Mouse (Mus musculus): Measurements from ENCODE around the gene Snd1. TPM values are rescaled to one million over a fixed set of nuclear protein-coding genes. Genes with fewer than 3 reads are reported as not detected.
A peak's percentile ranks its signal among the peaks of the same experiment; 100 is the strongest.

The Snd1 gene
- polyA plus RNA-seq, 1 experiment, result 58.9 TPM

DNA sequence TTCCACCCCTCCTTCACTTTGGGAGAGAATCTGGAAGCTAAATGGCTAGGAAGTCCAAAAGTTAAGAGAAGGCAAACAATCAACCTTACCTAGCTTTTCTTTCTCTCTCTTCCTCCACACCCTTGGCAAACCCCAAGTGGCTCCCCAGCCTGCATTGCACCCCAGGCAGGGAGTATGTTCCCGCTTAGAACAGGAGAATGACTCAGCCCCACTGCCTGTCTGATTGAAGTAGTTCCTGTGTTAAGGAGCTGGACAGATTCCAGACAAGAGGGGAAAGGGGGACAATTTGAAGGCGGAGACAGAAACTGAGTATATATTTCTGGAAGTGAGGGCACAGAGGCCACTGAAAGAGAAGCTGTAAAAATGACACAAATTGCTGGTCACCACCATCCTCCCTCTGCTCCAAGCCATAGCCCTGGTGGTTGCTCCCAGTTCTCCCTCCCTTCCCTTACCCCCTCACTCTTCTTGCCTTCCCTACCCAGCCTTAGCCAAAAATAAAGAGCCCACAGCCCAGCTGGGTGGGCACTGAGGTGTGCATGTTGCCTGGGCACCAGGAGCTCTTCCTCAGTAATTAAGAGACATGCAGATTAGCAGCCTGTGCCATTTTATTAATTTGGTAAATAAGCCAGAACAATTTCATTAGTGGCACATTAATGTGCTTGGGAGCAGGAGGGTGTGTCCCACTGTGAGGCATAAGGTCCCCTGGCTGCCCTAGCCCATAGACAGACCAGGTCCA is 392.7 kb downstream of the Snd1 start:
- peaks cover 72% of the 10 kb centered on the region for H3K4me1 ChIP-seq (ENCODE audit: control insufficient read depth, insufficient read depth, low read length)
- peak overlapping the region; percentile 24 for H3K27ac ChIP-seq (ENCODE audit: insufficient read depth, low read depth, low read length)
- TF ChIP-seq CTCF (IDR thresholded peaks at IDR 0.05; ENCODE audit: low read depth, low read length) (0 out of 2 replicates have a peak, but pooled peaks have one; percentile 7), POLR2A (IDR thresholded peaks at IDR 0.05; ENCODE audit: borderline replicate concordance, low read depth, low read length) (no peak)
- no peak overlapping the region for H3K4me3 ChIP-seq (ENCODE audit: insufficient read depth, low read length)

DNA sequence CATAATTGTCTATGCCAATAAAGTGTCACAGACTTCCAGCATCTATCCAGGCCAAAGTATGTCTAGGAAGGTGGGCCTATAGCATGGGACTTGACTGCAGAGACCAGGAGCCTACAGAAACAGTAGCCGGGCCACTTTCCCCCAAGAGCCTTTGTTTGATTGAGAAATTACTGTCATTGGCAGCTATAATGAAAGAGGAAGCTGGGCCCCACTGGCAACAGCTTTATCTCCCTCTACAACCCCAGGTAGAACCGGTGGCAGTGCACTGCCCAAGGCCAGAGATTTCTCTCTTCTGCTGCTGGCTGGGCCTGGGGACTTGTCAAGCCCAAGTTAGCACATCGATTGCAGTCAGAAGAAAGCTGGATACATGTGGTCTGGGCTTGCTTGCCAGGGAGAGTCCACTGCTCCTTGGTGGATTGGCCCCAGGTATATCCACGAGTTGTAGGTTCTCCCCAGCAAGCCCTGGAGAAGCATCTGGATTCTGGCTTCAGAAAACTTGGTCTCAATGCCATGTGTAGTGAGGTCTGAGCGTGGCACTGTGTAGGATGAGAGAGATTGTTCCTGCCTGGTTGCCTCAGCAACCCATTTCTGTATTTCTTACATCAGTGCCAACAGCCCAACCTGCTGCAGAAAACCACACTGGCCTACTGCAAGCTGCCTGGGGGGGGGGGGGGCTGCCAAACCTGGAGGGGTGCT is 396.9 kb downstream of the Snd1 start:
- Histone ChIP-seq H3K4me3 (ENCODE audit: insufficient read depth, low read length) (no peak overlapping the region), H3K4me1 (ENCODE audit: control insufficient read depth, insufficient read depth, low read length) (peaks cover 40% of the 10 kb centered on the region), H3K27ac (ENCODE audit: insufficient read depth, low read depth, low read length) (no peak overlapping the region)
- TF ChIP-seq CTCF (IDR thresholded peaks at IDR 0.05; ENCODE audit: low read depth, low read length) (no peak), POLR2A (IDR thresholded peaks at IDR 0.05; ENCODE audit: borderline replicate concordance, low read depth, low read length) (no peak)

DNA sequence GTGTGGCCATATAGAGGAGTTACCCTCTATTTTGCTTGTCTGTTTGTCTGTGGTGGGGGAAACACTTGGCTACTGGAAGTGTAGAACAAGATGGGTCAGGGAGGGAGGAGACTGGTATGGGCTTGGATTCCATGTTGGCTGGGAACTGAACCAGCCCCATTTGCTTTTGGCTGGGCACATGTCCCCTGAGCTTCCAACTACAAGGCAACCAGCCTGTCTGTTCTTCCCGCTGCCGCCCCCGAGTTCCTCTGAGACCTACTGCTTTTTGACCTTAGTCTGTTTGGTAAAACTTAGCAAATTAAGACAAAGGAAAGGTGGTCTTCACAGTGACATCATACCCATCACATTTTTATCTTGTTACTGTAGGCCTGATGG is 397.5 kb downstream of the Snd1 start:
- TF ChIP-seq POLR2A (IDR thresholded peaks at IDR 0.05; ENCODE audit: borderline replicate concordance, low read depth, low read length) (no peak), CTCF (IDR thresholded peaks at IDR 0.05; ENCODE audit: low read depth, low read length) (no peak)
- Histone ChIP-seq H3K4me1 (ENCODE audit: control insufficient read depth, insufficient read depth, low read length) (peaks cover 35% of the 10 kb centered on the region), H3K27ac (ENCODE audit: insufficient read depth, low read depth, low read length) (no peak overlapping the region), H3K4me3 (ENCODE audit: insufficient read depth, low read length) (no peak overlapping the region)

DNA sequence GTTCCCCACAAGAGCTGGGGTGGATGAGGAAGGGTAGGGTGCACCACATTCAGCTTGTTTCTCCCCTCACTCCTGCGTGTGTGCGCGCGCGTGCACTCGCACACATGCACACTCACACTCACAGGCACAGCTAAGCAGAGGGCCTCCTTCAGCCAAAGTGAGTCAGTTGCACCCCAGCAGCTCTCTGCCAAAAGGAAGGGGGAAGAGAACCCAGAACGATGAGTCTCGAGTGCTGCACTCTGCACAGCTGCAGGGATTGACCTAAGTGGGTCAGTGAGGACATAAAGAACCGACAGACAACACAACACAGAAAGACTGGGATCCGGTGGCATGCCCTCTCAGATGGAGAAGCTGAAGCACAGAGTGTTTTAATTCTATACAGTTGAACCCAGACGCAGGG is 399.1 kb downstream of the Snd1 start:
- TF ChIP-seq CTCF (IDR thresholded peaks at IDR 0.05; ENCODE audit: low read depth, low read length) (no peak), POLR2A (IDR thresholded peaks at IDR 0.05; ENCODE audit: borderline replicate concordance, low read depth, low read length) (no peak)
- Histone ChIP-seq H3K4me1 (ENCODE audit: control insufficient read depth, insufficient read depth, low read length) (peaks cover 30% of the 10 kb centered on the region), H3K27ac (ENCODE audit: insufficient read depth, low read depth, low read length) (no peak overlapping the region)

DNA sequence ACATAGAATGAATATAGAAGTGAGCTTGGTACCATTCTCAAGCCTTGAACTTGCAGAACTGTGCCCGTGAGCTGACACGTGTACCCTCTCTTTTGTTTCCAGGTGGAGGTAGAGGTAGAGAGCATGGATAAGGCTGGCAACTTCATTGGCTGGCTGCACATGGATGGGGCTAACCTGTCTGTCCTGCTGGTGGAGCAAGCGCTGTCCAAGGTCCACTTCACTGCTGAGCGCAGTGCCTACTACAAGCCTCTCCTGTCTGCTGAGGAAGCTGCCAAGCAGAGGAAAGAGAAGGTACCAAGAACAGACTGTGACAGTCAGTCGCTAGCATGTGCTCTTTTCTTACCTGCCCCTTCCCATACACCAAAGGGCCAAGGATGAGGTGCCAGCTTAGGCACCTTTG is 399.8 kb downstream of the Snd1 start:
- no peak for TF ChIP-seq CTCF (IDR thresholded peaks at IDR 0.05; ENCODE audit: low read depth, low read length)
- no peak for TF ChIP-seq POLR2A (IDR thresholded peaks at IDR 0.05; ENCODE audit: borderline replicate concordance, low read depth, low read length)
- peaks cover 30% of the 10 kb centered on the region for H3K4me1 ChIP-seq (ENCODE audit: control insufficient read depth, insufficient read depth, low read length)

More for the DNA sequence above, 399.1 kb downstream of the Snd1 start:
- H3K4me3 ChIP-seq (ENCODE audit: insufficient read depth, low read length), result no peak overlapping the region

DNA sequence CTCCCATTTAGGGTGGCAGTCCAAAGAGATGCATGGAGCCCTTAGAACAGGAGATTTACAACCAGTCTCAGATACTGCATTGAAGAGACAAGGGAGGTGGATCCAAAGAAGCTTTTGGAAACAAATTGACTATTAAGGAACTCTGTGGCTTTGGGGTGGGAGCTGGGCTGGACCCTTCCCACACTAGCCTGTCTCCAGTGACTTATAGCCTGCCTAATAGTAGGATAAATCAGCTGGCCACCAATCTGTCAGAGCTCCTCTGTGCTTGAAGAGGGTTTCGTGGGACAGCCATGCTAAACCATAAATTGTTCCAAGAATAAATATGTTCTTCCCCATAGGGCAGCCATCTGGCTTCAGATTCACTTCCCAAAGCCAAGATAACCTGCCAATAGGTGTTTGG is 400.4 kb downstream of the Snd1 start:
- Histone ChIP-seq H3K4me3 (ENCODE audit: insufficient read depth, low read length) (no peak overlapping the region), H3K4me1 (ENCODE audit: control insufficient read depth, insufficient read depth, low read length) (peaks cover 34% of the 10 kb centered on the region), H3K27ac (ENCODE audit: insufficient read depth, low read depth, low read length) (no peak overlapping the region)
- TF ChIP-seq CTCF (IDR thresholded peaks at IDR 0.05; ENCODE audit: low read depth, low read length), result no peak
- no peak for TF ChIP-seq POLR2A (IDR thresholded peaks at IDR 0.05; ENCODE audit: borderline replicate concordance, low read depth, low read length)

More for the DNA sequence above, 399.8 kb downstream of the Snd1 start:
- H3K27ac ChIP-seq (ENCODE audit: insufficient read depth, low read depth, low read length), result no peak overlapping the region
- H3K4me3 ChIP-seq (ENCODE audit: insufficient read depth, low read length), result no peak overlapping the region

DNA sequence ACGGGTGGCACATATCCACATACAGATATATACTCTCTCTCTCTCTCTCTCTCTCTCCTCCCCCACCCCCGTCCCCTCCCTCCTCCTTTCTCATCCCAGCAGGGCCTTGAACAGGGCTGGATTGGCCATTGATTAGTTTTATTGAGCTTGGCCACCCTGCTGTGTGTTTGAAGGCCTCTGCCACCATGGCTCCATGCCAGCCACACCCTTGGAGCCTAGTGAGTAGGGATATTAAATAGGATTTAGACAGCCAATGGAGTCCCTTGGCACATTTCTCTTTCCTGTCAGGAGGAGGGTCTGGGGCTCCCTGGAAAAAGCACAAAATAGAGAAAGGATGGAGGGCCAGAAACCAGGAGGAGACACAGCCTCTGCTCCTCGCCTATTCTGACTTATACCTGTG is 401.6 kb downstream of the Snd1 start:
- Histone ChIP-seq H3K4me3 (ENCODE audit: insufficient read depth, low read length) (no peak overlapping the region), H3K27ac (ENCODE audit: insufficient read depth, low read depth, low read length) (no peak overlapping the region), H3K4me1 (ENCODE audit: control insufficient read depth, insufficient read depth, low read length) (peaks cover 37% of the 10 kb centered on the region)
- no peak for TF ChIP-seq CTCF (IDR thresholded peaks at IDR 0.05; ENCODE audit: low read depth, low read length)
- no peak for TF ChIP-seq POLR2A (IDR thresholded peaks at IDR 0.05; ENCODE audit: borderline replicate concordance, low read depth, low read length)

DNA sequence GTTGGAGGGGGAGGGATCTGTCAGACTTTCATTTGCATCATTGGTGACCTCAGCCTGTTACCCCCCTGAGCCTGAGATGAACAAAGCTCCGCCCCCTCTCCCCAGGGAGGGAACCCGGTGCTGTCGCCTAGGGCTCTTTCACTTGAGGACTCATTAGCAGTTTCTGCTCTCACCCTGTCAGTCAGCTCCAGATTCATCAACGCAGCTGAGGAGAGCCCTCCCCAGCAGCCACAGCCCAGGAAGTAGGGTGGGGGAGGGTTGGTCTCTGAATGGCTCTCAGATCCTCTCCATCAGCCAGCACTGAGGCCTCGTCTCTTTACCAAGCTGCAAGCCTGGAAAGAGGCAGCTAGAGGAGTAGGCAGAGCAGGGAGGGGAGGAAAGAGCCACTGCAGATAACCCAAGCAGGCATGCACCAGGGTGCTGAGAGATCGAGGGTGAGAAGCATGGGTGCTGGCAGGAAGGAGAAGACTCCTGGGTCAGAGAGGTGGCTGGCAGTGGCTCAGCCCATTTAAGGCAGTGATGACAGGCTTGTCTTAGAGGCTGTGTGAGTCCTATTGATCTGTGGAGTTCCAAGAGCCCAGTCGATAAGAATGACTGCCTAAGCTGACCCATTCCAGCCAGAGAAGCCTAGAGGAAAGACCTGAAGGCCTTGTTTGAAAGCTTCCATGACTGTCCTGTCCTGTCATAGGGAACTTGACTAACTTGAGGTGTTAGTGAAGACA is 403.2 kb downstream of the Snd1 start:
- no peak for TF ChIP-seq CTCF (IDR thresholded peaks at IDR 0.05; ENCODE audit: low read depth, low read length)
- TF ChIP-seq POLR2A (IDR thresholded peaks at IDR 0.05; ENCODE audit: borderline replicate concordance, low read depth, low read length), result no peak
- H3K27ac ChIP-seq (ENCODE audit: insufficient read depth, low read depth, low read length), result no peak overlapping the region
- H3K4me1 ChIP-seq (ENCODE audit: control insufficient read depth, insufficient read depth, low read length), result peaks cover 40% of the 10 kb centered on the region
- H3K4me3 ChIP-seq (ENCODE audit: insufficient read depth, low read length), result no peak overlapping the region

DNA sequence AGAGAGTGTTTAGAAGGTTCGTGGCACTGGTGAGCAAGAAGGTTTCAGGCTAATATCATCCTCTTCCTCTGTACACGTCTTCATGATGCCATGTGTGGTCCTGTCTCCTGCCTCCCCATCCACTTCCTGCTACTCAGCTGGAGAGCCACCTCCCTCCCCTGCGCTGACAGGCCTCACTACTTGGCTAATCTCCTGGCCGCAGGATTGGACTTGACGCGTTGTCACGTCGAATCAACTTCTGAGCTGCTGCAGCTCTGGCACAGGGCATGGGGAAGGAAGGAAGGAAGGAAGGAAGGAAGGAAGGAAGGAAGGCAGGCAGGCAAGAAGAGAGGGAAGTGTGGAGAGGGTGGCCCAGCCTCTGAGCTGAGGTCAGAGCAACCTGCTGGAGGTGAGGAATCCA is 404.4 kb downstream of the Snd1 start:
- TF ChIP-seq CTCF (IDR thresholded peaks at IDR 0.05; ENCODE audit: low read depth, low read length), result no peak
- no peak for TF ChIP-seq POLR2A (IDR thresholded peaks at IDR 0.05; ENCODE audit: borderline replicate concordance, low read depth, low read length)
- peaks cover 40% of the 10 kb centered on the region for H3K4me1 ChIP-seq (ENCODE audit: control insufficient read depth, insufficient read depth, low read length)

More for the DNA sequence above, 404.4 kb downstream of the Snd1 start:
- Histone ChIP-seq H3K4me3 (ENCODE audit: insufficient read depth, low read length) (no peak overlapping the region), H3K27ac (ENCODE audit: insufficient read depth, low read depth, low read length) (no peak overlapping the region)
